Mouse (Mus musculus) spleen, adult 2 months (tissue): ENCODE measurements around the gene Sipa1l1.

Source experiments
- CTCF ChIP-seq: fragments of 200-500 bp; IDR thresholded peaks from 2 replicates; pipeline ENCODE4 v1.5.1; 2011; ENCODE audit warnings: mild to moderate bottlenecking, inconsistent platforms; ENCODE audit not compliant: insufficient read depth, insufficient read length, insufficient replicate concordance; ENCODE audit errors: extremely low read depth
- POLR2A ChIP-seq: fragments of 200-500 bp; IDR thresholded peaks from 2 replicates; pipeline ENCODE4 v1.6.1; 2011; ENCODE audit warnings: low read depth, low read length, inconsistent platforms

- TF ChIP-seq CTCF (no peak), POLR2A (no peak)
Measured at GRCm38 (mm10) chr12:82154527-82154926, 14.6 kb upstream of the Sipa1l1 start.
